Mouse (Mus musculus) limb, embryonic 10.5 days (tissue): ENCODE results near the gene Gm49396. TPM values are rescaled to one million over a fixed set of nuclear protein-coding genes. Genes with fewer than 3 reads are reported as not detected.
A peak's percentile ranks its signal among the peaks of the same experiment; 100 is the strongest.

Experiments used
- DNase-seq: peaks from one replicate; pipeline ENCODE4 v3.0.0-alpha.2; 2017; ENCODE audit warnings: low spot score
- H3K27ac ChIP-seq: fragments of 300-500 bp; sonication (generic); 2 replicates; pipeline ENCODE4 v1.5.1; 2016; ENCODE audit warnings: mild to moderate bottlenecking
- H3K27me3 ChIP-seq: fragments of 300-500 bp; sonication (generic); 2 replicates; pipeline ENCODE4 v1.6.1; 2016; ENCODE audit warnings: low read depth, mild to moderate bottlenecking; ENCODE audit not compliant: poor library complexity, severe bottlenecking
- H3K36me3 ChIP-seq: fragments of 300-500 bp; sonication (generic); 2 replicates; pipeline ENCODE4 v1.6.1; 2016; ENCODE audit warnings: mild to moderate bottlenecking, moderate library complexity
- H3K4me1 ChIP-seq: fragments of 300-500 bp; sonication (generic); 2 replicates; pipeline ENCODE4 v1.6.1; 2016
- H3K4me3 ChIP-seq: fragments of 300-500 bp; sonication (generic); 2 replicates; pipeline ENCODE4 v1.5.1; 2016; ENCODE audit warnings: mild to moderate bottlenecking, moderate library complexity
- H3K9me3 ChIP-seq: fragments of 300-500 bp; sonication (generic); replicated peaks from 2 replicates; pipeline ENCODE4 v1.6.1; 2016; ENCODE audit warnings: mild to moderate bottlenecking
- WGBS: fragments of 180-500 bp; shearing (Covaris S2); methylation state at CpG from one replicate; pipeline ENCODE4 v1.1.7; 2016; 5-methylcytosine and 5-hydroxymethylcytosine counted together
- polyA plus RNA-seq: library from polyadenylated mRNA; unstranded; fragments of >200 nt; fragmentation: Nextera tagmentation; extraction: Ambion mirVana; gene quantifications from 2 replicates; pipeline ENCODE4 v1.2.1, GENCODE M21; 2016

Gene Gm49396
- polyA plus RNA-seq, 1 experiment from 2014 or later, result 15.3 TPM

GRCm38 (mm10) chr7:30579950-30580349 is 16.8 kb downstream of the Gm49396 start:
- Histone ChIP-seq H3K9me3 (no peaks in the 10 kb centered on the region), H3K27me3 (no peaks in the 10 kb centered on the region), H3K4me3 (no peak overlapping the region), H3K4me1 (no peaks in the 10 kb centered on the region), H3K27ac (no peak overlapping the region), H3K36me3 (peaks cover 100% of the 10 kb centered on the region)
- 91% methylated on average over 8 of the region's 8 CpGs for WGBS
- no peak for DNase-seq

- Histone ChIP-seq H3K36me3 (peaks cover 100% of the 10 kb centered on the region), H3K9me3 (no peaks in the 10 kb centered on the region), H3K4me3 (no peak overlapping the region), H3K27me3 (no peaks in the 10 kb centered on the region), H3K27ac (no peak overlapping the region), H3K4me1 (peaks cover 2% of the 10 kb centered on the region; the same call in 1 of the 2 replicates)
- WGBS, result 97% methylated on average over 16 of the region's 16 CpGs
- DNase-seq, result no peak
Observed at GRCm38 (mm10) chr7:30581547-30581946, 18.4 kb downstream of the Gm49396 start.

GRCm38 (mm10) chr7:30584339-30584738 is 21.2 kb downstream of the Gm49396 start:
- 95% methylated on average over 10 of the region's 10 CpGs for WGBS
- DNase-seq, result no peak
- peaks cover 16% of the 10 kb centered on the region for H3K4me1 ChIP-seq
- H3K9me3 ChIP-seq, result no peaks in the 10 kb centered on the region
- H3K27ac ChIP-seq, result no peak overlapping the region
- peaks cover 79% of the 10 kb centered on the region for H3K36me3 ChIP-seq
- H3K27me3 ChIP-seq, result no peaks in the 10 kb centered on the region
- no peak overlapping the region for H3K4me3 ChIP-seq

GRCm38 (mm10) chr7:30585170-30585569 is 22.0 kb downstream of the Gm49396 start:
- Histone ChIP-seq H3K4me1 (peaks cover 24% of the 10 kb centered on the region), H3K27me3 (no peaks in the 10 kb centered on the region), H3K27ac (no peak overlapping the region), H3K36me3 (peaks cover 70% of the 10 kb centered on the region), H3K4me3 (no peak overlapping the region), H3K9me3 (no peaks in the 10 kb centered on the region)
- no peak for DNase-seq
- 95% methylated on average over 7 of the region's 7 CpGs for whole genome bisulfite sequencing

GRCm38 (mm10) chr7:30586455-30587020 is 23.4 kb downstream of the Gm49396 start:
- H3K36me3 ChIP-seq, result peaks cover 57% of the 10 kb centered on the region
- no peaks in the 10 kb centered on the region for H3K9me3 ChIP-seq
- no peak for DNase-seq
- H3K4me1 ChIP-seq, result peaks cover 26% of the 10 kb centered on the region
- no peak overlapping the region for H3K27ac ChIP-seq
- no peaks in the 10 kb centered on the region for H3K27me3 ChIP-seq
- WGBS, result 94% methylated on average over 28 of the region's 28 CpGs
- H3K4me3 ChIP-seq, result peak overlapping the region; percentile 100

GRCm38 (mm10) chr7:30587842-30588667 is 24.9 kb downstream of the Gm49396 start:
- Histone ChIP-seq H3K4me1 (peaks cover 26% of the 10 kb centered on the region), H3K4me3 (peak overlapping the region; percentile 100), H3K9me3 (no peaks in the 10 kb centered on the region), H3K27ac (peak overlapping the region; percentile 99), H3K27me3 (no peaks in the 10 kb centered on the region), H3K36me3 (peaks cover 42% of the 10 kb centered on the region)
- under 1% methylated on average over 64 of the region's 67 CpGs for WGBS
- peak; percentile 66 for DNase-seq

- peak; percentile 97 for DNase-seq
- WGBS, result under 1% methylated on average over 65 of the region's 68 CpGs
- Histone ChIP-seq H3K27ac (peak within 1 kb of the TSS; percentile 99), H3K4me1 (peaks cover 26% of the 10 kb centered on the region), H3K4me3 (peak within 1 kb of the TSS; percentile 100), H3K27me3 (no peaks in the 10 kb centered on the region), H3K9me3 (no peaks in the 10 kb centered on the region), H3K36me3 (peaks cover 34% of the 10 kb centered on the region)
Observed at GRCm38 (mm10) chr7:30588676-30589434, 25.7 kb downstream of the Gm49396 start, which contains the start of gene Kmt2b. TSS of gene Kmt2b (minus strand) at chr7:30588726.

GRCm38 (mm10) chr7:30589435-30590301 is 26.5 kb downstream of the Gm49396 start:
- peaks cover 25% of the 10 kb centered on the region for H3K36me3 ChIP-seq
- no peaks in the 10 kb centered on the region for H3K9me3 ChIP-seq
- H3K4me3 ChIP-seq, result peak overlapping the region; percentile 100
- 27% methylated on average over 40 of the region's 40 CpGs for WGBS
- DNase-seq, result peak; percentile 92
- peak overlapping the region; percentile 99 for H3K27ac ChIP-seq
- no peaks in the 10 kb centered on the region for H3K27me3 ChIP-seq
- peaks cover 26% of the 10 kb centered on the region for H3K4me1 ChIP-seq

GRCm38 (mm10) chr7:30590927-30591604 is 27.9 kb downstream of the Gm49396 start:
- DNase-seq, result no peak
- no peaks in the 10 kb centered on the region for H3K9me3 ChIP-seq
- H3K27ac ChIP-seq, result no peak overlapping the region
- 83% methylated on average over 9 of the region's 9 CpGs for WGBS
- peaks cover 26% of the 10 kb centered on the region for H3K4me1 ChIP-seq
- H3K4me3 ChIP-seq, result no peak overlapping the region
- no peaks in the 10 kb centered on the region for H3K27me3 ChIP-seq
- H3K36me3 ChIP-seq, result peaks cover 11% of the 10 kb centered on the region

GRCm38 (mm10) chr7:30591605-30591951 is 28.4 kb downstream of the Gm49396 start:
- Histone ChIP-seq H3K4me3 (no peak overlapping the region), H3K27ac (no peak overlapping the region)
- WGBS, result 56% methylated on average over 4 of the region's 4 CpGs

GRCm38 (mm10) chr7:30592772-30593423 is 29.8 kb downstream of the Gm49396 start:
- 41% methylated on average over 5 of the region's 5 CpGs for WGBS
- DNase-seq, result no peak
- H3K27ac ChIP-seq, result no peak overlapping the region
- H3K4me1 ChIP-seq, result peaks cover 12% of the 10 kb centered on the region
- no peaks in the 10 kb centered on the region for H3K9me3 ChIP-seq
- no peaks in the 10 kb centered on the region for H3K36me3 ChIP-seq
- H3K27me3 ChIP-seq, result no peaks in the 10 kb centered on the region
- no peak overlapping the region for H3K4me3 ChIP-seq

More at GRCm38 (mm10) chr7:30591605-30591951, 28.4 kb downstream of the Gm49396 start:
- Histone ChIP-seq H3K4me1 (peaks cover 23% of the 10 kb centered on the region), H3K9me3 (no peaks in the 10 kb centered on the region), H3K36me3 (peaks cover 6% of the 10 kb centered on the region), H3K27me3 (no peaks in the 10 kb centered on the region)
- no peak for DNase-seq
